Mouse (Mus musculus): Measurements from ENCODE around the gene Styxl1.

The Styxl1 gene

DNA sequence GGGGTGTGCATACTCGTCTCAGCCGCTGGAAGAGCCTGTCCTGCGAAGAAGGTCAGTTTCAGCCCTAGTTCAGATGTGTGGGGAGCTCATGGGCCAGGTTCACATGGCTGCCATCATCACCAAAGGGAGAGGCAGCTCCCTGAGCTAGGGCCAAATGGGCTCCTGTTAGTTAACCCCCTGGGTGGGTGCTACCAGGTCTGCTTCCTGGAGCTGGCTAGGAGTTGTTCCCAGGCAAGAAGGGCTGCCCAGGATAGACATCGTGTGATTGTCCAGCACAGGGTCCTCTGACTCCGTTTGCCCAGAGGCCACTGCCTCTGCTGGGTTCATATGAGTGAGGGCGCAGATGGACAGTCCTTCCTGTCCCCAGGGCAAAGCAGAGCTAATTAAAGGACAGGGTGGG is 52.2 kb downstream of the Styxl1 start:
- DNase-seq (ENCODE audit: low spot score in 2 of 2): no peak

DNA sequence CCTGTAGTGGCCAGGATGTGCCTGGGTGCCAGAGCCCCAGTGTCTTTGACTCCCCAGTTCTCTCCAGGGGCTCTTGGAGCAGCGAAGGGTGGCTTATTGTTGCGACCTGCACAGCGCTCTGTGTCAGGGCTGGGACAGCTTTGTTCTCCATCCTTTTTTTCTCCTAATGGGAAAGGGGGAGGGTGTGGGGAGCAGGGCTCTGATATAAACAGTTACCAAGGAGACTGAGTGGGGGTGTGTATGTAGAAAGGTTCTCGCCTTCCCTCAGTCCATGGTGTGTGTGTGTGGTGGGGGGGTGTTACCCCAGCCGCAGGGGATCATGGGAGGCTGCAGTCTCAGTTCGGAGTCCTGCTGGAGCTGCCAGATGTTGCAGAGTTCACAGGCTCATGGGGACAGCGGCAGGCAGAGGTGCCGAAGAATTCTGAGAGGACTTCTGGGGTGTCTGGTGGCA is 52.8 kb downstream of the Styxl1 start:
- DNase-seq (ENCODE audit: low spot score in 2 of 2): peak; percentile 39 to 51

DNA sequence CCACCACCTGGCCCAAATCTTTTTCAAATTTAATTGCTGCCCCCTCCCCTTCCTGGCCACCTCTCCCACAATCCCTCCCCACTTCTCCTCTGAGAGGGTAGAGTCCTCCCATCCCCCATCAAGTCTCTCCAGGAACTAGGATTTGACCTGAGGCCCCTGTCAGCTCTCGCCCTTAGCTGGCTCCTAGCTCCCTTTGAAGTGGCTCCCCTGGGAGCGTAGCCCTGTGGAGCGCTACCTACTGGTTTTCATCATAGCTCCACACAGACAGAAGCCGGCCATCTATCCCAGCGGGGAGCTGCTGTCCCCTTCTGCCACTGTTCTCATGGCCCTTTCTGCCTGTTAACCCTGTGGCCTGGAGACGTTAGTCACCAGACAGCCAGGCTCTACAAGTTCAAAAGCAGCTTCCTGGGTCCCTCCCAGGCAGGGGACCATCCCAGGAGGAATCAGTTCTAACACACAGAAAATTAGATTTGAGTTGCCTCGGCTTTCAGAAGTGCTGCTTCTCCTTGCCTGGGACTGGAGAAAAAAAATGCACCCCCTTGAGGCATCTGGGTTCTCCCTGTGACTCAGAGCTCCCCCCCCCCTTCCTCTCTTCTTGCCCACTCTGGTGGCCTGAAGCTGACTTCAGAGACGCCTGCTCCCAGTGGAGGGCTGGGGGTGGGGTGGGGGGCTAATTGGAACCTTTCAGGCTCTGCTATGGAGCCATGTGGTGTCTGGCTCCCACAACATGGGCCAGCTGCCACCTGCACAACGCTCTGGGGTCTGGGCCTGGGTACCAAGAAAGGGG is 53.5 kb downstream of the Styxl1 start:
- DNase-seq (ENCODE audit: low spot score in 2 of 2): no peak

DNA sequence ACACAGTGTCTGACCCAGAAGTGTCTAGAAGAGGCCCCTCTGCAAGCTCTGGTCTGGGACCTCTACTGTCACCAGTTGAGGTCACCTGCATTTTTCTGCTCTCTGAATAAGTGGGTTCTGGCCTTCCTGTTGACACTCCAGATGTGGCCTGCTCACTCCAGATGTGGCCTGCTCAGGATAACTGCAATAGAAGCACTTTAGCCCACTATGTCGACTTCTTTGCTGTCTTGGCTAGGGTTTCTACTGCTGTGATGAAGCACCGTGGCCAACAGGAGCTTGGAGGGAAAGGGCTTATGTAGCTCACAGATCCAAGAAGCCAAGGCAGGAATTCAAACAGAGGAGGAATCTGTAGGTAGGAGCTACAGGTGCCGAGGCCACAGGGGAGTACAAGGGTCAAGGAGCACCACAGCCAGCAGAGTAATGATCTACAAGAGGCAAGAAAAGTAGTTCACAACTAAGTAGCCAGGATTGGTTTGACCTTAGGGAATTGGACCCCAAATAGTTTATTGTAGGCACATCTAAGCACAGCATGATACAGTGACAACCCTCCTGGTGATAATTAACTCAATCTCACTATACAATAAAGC is 54.9 kb downstream of the Styxl1 start:
- no peak for DNase-seq (ENCODE audit: low spot score in 2 of 2)

DNA sequence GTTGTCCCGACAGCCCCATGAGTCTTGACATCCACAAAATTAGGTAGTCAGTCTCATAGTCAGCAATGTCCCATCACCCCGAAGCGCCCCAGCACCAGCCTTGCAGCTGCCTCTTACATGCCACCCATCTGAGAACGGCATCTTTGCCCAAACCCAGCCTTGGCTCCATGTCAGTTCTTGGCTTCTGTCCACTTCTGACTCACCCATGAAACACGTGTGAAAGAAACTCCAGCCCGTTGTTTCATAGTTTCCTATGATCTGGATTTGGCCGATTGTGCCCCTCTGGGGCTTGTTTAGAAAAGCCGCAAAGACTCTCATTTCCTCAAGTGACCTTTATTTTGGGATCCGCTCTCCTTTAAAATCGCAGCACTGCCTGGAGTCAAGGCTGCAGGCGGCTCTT is 56.1 kb downstream of the Styxl1 start:
- DNase-seq (ENCODE audit: low spot score in 2 of 2): peak; percentile 45 to 63

DNA sequence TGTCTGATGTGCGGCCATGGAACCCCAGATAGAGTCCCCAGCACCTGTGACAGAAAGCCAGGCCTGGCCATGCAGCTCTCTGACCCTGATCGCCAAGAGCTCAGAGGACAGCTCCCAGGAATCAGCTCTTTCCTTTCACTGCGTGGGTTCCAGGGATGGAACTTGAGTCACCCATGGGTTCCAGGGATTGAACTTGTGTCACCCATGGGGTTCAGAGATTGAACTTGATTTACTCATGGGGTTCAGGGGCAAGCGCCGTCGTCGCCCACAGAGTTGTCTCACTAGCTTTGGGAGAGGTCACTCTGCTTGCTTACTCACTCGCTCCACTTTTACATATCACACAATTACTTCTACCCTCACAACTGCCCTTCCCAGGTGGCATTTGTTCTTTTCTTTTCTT is 57.1 kb downstream of the Styxl1 start:
- DNase-seq (ENCODE audit: low spot score in 2 of 2): no peak

DNA sequence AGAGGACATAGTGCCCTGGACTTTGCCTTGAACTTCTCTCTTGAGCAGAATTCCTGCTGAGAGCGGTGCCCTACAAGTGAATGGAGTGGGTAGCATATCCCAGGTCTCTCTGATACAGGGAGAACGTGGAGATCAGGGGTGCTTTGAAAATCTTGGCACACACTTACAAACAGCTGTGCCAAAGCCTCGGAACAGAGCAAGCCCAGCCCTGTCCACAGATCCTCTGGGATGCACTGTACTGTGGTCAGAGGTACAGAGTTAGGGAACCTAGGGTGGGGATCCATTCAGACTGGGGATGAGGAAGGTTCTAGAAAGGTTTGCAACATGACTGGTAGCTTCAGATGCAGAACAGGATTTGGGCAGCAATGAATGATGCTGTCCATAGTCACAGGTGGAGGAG is 58.1 kb downstream of the Styxl1 start:
- DNase-seq (ENCODE audit: low spot score in 2 of 2): no peak

DNA sequence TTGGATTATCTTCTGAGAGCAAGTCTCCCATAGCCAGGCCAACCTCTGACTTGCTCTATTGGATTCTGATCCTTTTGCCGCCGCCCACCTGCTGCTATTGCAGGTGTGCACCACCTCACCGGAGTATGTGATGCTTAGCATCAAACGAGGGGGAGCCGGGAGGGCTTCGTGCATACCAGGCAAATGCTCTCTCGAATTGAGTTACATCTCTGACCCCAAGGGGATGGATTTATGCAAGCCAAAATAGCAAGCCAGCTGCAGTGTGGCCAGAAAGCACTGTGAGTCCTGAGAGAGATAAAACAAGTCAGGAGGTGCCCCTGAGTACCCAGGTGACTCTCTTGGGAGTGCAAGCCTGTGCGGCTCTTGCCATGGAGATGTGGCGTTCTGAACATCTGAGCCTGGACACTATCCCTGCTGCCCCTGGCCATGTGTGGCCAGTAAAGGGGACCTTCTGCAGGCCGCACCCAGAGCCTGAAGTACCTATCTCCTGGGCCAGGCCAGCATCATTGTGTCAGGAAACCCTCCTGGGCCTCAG is 58.5 kb downstream of the Styxl1 start:
- DNase-seq (ENCODE audit: low spot score in 2 of 2): no peak

DNA sequence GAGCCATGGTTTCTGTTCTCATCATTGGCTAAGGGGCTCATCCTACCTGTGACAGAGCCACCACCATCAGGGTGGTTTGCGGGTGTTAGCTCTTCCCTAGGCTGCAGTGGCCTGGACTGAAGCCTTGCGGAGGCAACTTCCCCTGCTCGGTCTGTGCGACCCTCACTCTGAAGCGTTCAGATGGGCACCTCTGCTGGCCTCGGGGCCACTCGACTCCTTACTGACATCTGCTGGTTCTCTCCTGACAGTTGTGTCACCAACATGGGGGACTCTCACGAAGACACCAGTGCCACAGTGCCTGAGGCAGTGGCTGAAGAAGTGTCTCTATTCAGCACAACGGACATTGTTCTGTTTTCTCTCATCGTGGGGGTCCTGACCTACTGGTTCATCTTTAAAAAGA is 62.6 kb downstream of the Styxl1 start:
- no peak for DNase-seq (ENCODE audit: low spot score in 2 of 2)

DNA sequence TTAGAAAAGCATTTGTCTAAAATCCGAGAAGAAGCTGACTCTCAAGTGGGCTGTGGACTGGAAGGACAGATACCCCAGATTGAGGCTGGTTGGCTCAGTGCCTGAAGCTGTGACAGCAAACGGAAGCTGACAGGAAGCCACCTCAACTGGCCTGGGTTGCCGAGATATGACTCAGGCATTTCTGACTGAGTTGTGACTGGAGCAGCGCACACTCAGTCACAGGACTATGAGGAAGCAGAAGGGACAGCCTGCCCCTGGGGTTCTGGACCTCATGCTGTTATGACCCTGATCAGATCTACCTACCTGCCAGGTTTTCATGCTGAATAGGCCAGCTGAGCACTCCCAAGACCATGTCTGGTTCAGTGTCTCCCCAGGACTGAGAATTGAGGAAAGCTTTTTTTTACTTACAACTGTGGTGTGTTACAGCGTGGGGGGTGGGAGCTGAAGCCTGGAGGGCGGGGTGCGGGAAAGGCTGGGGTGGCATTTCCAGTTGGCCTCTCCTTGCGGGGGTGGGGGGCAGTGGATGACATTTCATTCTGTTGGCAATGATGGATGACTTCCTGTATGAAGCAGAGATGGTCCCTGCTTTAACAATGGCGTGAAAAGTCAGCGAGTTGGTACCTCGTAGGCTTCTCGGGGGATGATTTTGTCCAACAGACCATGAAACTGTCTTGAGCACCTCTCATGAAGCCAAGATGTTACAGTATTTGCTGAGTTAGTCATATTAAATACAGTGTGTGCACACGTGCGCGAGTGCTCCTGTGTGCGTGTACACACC is 64.6 kb downstream of the Styxl1 start:
- peak; percentile 57 to 73 for DNase-seq (ENCODE audit: low spot score in 2 of 2)

DNA sequence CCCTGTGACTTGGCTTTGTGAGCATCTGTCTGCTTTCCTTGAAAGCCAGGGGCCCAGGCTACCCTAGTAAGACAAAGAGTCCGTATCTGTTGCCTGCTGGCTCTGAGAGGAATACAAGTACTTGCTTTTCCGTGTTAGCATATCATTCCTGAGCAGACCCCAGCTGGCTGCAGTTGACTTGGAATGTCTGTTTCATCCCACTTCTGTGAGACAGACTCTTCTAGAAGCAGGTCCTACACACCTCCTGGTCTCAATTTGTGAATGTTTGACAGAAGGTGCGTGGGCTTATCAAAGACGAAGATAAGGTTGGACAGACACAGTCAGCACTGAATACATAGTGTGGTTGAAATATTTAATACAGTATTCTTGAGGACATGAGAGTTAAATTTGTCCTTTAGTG is 65.4 kb downstream of the Styxl1 start:
- DNase-seq (ENCODE audit: low spot score in 2 of 2): peak; percentile 53 to 85

DNA sequence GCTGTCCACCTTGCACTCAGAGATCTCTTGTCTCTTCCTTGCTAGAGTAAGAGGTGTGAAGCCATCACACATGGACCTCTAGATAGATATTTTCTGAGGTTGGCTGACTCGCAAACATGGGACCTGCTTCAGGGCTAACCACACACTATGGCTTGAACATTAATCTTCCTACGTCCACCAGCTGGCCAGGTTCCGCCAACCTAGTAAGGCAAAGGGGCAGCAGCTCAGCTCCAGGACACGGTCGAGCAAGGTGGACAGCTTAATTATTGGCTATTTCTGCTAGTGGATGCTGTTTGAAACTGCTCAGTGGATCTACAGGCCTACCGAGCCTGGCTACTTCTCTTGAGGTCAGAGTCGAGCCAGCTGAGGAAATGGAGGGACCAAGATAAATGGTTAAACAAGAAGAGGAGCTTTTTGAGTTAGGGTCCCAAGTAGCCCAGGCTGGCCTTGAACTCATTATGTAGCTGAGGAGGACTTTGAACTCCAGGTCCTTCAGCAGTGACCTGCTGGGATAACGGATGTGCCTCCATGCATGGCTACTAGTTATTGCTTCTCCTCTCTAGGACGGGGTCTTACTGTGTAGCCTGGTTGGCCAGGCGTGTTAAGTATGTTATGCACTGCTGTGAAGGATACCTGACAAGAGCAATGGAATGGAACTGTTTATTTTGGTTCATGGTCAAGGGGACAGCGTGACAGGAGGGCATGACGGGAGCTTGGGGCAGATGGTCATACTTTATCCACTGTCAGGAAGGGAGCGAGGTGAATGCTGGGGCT is 66.4 kb downstream of the Styxl1 start:
- no peak for DNase-seq (ENCODE audit: low spot score in 2 of 2)

DNA sequence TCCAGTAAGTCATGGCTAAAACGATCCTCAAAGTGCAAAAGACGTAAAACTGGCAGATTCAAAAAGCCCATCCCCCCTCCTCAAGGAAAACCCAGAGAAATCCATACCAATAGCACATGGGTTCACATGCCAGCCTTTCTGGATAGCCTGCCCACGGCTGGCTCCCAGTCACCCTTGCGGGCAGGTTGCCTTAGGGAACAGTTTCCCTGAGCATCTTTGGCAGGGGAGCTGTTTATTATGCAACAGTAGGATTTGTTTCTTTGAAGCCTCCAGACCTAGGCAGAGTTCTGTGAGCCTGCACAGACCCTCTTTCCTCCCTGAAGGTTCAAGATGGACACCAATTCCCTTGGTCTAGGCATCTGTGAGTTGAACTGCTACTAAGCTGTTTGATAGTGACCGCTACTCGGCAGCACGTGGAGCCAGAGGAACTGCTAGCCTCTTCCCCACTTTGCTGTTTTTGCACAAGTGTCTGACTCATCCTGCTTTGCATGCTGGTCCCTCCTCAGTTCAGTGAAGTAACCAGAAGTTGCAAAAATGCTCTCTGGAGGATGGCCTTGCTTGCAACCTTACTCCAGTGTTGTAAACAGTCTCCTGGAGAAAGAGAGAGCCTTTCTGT is 67.5 kb downstream of the Styxl1 start:
- DNase-seq (ENCODE audit: low spot score in 2 of 2): peak; percentile 38 to 59

DNA sequence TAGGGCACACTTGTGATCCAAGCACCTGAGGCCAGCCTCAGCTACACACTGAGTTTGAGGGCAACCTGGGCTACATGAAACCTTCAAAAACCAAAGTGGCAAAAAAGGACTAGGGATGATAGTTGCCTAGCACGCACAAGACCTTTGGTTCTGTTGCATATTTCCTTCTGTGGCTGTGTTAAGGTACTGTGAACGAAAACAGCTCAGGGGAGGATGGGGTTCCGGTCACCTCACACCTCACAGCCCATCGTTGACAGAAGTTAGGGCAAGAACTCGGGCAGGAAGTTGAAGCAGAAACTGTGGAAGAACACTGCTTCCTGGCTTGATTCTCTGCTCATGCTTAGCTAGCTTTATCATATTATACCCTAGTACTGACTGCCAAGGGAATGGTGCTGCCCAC is 68.5 kb downstream of the Styxl1 start:
- no peak for DNase-seq (ENCODE audit: low spot score in 2 of 2)

DNA sequence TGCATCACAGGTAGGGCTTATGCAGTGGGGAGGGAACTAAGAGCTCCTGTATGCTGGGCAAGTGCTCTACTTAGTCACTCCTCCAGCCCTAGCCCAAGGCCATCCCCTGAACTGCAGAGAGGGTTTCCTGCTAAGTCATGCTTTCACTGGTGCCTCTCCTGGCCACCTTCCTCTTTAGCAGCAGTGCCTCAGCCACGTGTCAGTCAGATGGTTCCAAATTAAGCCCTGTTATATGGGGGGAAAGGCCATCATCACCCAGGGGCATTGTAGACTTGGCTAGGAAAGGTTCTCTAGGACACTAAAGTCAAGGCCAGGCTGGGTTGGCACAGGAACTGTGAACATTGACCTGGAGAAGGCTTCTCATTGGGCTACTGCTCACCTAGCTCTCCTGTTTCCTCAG is 70.3 kb downstream of the Styxl1 start:
- no peak for DNase-seq (ENCODE audit: low spot score in 2 of 2)

DNA sequence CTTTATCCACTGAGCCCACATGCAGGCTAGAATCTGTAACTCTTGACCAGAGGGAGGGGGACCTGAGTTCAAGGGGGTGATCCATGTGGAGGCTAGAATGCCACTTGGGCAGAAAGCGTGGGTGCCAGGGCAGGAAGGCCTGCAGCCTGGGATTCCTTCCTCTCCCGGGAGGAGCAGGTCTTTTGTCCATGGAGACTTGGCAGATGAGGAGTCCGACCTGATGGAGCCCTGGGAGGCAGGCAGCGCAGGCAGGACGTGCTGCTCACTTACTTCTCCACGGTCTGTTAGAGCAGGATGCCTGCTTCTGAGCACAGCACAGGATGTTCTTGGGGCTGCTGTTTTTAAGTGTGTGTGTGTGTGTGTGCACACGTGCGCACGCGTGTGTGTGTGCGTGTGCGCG is 71.1 kb downstream of the Styxl1 start:
- no peak for DNase-seq (ENCODE audit: low spot score in 2 of 2)

DNA sequence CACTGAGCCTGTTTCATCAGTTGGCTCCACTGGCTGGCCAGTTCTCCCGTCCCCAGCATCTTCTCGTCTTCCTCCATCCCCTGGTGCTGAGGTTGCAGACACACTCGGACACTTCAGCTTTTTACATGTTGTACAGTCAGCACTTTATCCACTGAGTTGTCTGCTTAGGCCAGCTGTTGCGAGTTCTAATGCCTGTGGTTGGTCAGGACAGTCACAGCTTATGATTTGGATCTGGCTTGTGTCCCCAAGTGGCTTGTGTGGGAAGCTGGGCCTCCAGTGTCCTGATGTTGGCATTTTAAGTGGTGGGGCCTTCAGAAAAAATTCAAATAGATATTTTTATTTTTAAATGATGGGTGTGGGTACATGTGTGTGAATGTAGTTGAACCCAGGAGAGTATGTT is 72.8 kb downstream of the Styxl1 start:
- DNase-seq (ENCODE audit: low spot score in 2 of 2): no peak

DNA sequence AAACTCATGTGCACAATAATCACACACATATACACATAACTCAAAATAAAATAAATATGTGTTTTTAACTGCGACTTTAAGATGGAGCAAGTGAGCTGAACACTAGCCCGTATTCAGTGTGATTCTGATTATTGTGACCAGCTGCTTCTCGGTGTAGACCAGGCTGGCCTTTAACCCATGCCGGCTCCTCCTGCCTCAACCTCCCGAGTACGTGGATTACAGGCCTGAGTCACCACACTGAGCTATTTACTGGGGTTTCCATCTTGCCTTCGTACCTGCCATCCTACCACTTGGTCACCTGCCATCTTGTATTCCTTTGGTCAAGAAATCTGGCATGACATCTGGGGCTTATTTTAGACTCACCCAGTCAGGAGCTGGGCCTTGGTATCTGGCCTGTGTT is 74.8 kb downstream of the Styxl1 start:
- no peak for DNase-seq (ENCODE audit: low spot score in 2 of 2)

DNA sequence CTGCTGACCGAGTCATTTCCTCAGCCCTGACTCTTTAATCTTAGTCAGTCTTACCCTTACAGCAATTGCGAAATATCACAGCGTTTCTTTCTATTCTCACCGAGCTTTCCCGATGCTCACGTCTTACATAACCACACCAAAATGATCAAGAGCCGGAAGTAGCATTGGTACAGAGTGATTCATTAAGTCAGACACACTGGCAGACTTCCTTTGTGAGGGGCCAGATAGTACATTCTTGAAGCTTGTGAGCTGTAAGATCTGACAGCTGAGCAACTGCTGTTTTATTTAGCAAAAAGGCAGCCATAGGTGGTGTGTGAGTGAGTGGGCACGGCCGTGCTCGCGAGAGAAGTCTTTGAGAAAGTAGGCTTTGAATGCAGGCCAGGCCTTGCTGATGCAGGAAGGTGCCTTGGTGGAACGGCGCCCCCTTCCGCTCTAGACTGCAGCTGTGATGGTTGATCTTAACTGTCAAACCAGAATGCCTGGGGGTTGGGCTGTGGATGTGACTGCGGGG is 75.4 kb downstream of the Styxl1 start:
- peak; percentile 72 to 82 for DNase-seq (ENCODE audit: low spot score in 2 of 2)

DNA sequence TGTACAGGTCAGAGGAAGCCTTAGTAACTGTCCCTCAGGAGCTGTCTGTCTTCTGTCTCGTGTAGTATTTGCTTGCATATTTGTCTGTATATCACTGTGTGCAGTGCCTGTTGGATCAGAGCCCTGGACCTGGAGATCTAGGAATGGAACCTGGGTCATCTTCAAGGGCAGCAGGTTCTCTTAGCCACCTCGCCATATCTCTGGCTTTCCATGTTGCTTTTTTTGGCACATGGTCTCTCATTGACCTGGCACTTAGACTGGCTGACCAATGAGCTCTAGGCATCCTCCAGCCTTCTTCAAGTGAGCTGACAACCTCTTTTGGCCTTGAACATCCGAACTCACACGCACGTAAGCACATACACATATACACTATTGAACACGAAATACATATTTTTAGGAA is 76.0 kb downstream of the Styxl1 start:
- no peak for DNase-seq (ENCODE audit: low spot score in 2 of 2)

DNA sequence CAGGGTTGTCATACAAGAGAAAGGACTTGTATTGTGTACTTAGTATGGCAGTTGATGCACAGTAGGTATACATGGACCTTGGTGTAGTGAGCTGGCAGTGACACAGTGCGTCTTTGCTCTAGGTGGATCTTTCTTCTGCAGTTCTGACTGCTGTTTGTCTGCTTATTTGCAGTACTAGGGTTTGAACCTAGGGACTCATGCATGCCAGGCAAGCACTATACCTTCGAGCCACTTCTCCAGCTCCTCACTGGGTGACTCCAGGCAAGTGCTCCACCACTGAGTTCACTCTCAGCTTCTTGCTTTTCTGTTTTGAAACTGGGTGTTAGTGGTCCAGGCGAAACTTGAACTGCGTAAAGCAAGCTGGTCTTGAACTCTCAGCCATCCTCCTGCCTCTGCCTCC is 76.6 kb downstream of the Styxl1 start:
- no peak for DNase-seq (ENCODE audit: low spot score in 2 of 2)

Data from frontal cortex, postnatal 36 days (tissue).